Mouse (Mus musculus) left cerebral cortex, adult 11 months (tissue): Measurements from ENCODE around the gene Lgalsl.

Experiments used
- DNase-seq: peaks from one replicate; pipeline ENCODE4 v3.0.0; 2022; ENCODE audit warnings: low spot score

Gene Lgalsl

DNA sequence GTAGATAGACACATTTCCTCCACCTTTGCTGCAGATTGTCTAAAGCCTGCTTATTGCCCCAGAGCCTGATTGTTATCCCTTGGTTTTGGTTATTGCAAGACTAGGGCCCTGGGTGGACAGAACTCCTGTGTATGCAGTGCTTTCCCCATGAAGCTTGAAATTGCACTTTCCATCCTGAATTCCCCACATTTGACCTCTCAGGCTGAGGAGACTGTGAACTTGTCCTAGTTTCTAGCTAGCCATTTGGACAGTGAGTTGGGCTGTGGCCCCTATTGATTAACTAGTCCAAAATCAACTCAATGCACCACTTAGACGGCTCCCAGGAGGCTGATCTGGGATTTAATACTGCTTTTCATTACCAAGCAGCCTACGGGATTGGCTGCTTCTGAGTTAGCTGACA, 6.9 kb downstream of the Lgalsl start:
- DNase-seq = no peak

DNA sequence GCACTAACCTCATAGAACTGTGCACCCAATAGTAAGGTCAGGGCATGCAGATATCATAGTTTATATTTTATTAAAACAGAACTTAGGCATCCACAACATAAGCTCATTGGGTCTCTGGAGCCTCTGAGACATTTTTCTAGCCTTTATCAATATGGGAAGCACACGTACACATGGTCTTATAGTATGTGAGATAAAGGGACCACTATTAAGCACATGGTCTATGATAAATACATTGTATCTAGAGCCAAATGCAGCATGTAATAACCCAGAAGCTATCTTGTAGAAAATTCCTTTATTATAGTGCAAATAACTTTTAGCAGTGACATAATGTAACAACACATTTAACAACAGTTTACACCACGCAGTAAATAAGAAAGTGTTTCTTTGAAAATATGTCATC, 7.6 kb downstream of the Lgalsl start:
- DNase-seq = no peak

DNA sequence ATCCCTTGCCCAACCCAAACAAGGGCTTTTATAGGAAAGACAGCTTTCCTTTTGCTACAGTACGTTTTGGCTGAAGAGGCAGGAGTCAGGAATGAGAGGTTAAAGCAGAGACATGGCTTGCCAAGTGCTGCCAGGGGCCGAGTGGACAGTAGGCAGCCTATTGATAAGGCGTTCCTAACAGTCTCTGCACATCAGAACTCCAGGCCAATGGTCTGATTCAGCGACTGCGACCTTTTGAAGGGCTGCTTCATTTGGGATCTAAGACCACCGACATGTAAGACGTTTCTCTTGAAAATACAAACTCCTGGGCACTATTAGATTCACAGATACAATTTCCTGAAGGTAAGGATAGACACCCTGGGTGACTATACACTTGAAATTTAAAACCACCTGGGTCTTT, 9.5 kb downstream of the Lgalsl start:
- DNase-seq = no peak

DNA sequence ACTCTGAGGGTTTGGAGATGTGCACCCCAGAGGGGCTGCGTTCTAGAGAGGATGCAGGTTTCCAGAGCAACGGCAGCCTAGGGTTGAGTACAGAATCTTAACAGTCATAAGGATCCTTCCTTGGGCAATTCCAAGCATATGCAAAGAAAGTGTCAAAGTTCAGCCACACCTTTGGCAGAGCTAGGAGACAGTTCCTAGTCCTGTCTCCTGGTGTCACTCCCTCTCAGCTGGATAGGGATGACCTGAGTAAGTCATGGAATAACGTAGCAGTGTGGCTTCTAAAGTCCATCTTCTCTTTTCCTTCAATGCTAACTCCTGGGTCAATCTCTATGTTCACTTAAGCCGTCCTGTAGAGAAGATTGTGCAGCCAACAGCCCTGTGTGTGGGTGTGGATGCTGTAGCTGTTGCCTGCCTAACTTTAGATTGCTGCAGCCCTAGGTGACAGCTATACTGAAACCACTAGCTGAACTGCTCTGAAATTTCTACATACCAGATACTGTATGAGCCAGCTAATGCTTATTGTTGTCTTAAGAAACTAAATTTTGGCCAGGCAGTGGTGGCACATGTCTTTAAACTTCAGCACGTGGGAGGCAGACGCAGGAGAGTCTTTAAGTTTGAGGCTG, 16.8 kb downstream of the Lgalsl start:
- no peak for DNase-seq

- DNase-seq = no peak
Measured at GRCm38 (mm10) chr11:20812153-20812887, 18.5 kb downstream of the Lgalsl start.

- DNase-seq = no peak
Measured at GRCm38 (mm10) chr11:20806659-20807058, 24.2 kb downstream of the Lgalsl start.

DNA sequence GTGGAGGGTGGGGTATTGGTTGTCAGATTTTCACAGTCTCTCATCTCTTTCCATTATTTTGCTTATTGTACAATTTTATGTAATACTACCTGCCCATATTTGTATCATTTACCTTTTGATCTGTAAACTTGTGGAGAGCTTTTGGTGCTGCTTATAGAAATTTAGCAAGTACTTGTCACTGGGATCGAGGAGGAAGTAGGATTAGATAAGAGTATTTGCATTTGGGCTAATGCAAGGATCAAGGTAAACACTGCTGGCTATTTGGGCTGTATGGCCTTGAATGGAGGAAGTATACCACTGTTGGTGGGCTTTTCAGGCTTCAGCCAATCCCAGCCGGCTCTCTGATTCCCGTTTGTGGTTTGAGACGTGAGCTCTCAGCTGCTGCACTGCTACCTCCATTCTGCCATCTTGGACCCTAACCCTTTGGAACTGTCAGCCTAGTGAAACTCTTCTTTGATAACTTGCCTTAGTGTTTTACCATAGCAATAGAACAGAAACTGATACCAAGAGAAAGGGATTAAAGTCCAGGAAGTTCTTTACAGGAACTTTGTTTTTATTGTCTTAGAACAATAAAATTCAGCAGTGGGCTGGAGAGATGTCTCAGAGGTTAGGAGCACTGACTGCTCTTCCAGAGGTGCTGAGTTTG, 25.1 kb downstream of the Lgalsl start:
- no peak for DNase-seq

- DNase-seq = no peak
Measured at GRCm38 (mm10) chr11:20804416-20804815, 26.4 kb downstream of the Lgalsl start.

- no peak for DNase-seq
Measured at GRCm38 (mm10) chr11:20800277-20801092, 30.4 kb downstream of the Lgalsl start.

- no peak for DNase-seq
Measured at GRCm38 (mm10) chr11:20797841-20798240, 33.0 kb downstream of the Lgalsl start.

GRCm38 (mm10) chr11:20795466-20795865, 35.4 kb downstream of the Lgalsl start:
- DNase-seq = no peak

- DNase-seq = no peak
Measured at GRCm38 (mm10) chr11:20794913-20795254, 36.0 kb downstream of the Lgalsl start.

DNA sequence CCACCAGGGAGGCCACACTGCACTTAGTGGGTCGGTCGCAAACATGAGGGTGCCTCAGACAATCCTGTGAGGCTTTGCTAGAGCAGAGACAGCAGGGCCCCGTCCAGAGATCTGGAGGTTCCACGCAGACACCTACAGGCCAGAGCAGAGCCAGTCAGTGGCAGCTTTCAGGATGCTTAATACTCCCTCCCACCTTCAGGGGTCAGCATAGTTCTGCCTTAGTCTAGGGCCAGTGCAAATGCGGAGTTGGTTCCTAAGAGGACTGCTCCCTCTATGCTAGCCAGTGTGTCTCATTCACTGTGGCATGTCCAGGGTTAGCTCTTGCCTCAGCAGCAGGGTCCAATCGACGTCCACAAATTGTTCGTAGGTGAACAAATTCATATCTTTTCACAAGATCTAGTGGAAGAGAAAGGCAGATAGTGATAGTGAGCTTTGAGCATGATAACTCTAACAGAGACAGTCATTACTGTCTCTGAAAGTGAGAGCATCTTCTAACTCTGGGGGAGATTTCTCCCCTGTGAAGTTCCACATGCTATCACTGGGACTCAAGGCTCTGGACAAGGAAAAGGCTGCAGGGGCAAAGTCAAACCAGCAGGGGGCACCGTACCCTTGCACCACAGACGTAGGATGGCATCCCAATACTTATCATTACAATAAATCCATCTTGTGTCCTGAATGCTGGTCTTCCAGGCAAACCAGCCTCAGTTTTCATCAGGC, 36.5 kb downstream of the Lgalsl start:
- peak; percentile 75 for DNase-seq

- DNase-seq = no peak
Measured at GRCm38 (mm10) chr11:20793676-20794075, 37.2 kb downstream of the Lgalsl start.

- no peak for DNase-seq
Measured at GRCm38 (mm10) chr11:20792667-20793066, 38.2 kb downstream of the Lgalsl start.

DNA sequence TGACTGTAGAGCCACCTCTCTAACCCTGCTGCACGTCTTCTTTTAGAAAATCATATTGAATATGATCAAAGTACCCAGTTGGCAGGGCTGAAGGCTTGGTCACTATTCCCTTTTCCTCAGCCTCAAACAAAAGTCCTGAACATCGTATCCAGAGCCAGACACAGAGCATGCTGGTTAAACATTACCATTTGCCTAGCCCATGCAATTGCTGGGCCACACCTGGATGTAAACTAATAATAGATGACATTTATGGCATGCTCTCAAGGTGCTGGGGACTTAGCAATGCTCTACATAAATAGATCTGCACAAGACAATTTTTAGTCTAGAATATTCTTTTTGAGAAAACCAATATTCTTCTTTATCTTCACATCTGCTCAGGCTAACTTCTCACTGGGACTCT, 39.5 kb downstream of the Lgalsl start:
- no peak for DNase-seq

DNA sequence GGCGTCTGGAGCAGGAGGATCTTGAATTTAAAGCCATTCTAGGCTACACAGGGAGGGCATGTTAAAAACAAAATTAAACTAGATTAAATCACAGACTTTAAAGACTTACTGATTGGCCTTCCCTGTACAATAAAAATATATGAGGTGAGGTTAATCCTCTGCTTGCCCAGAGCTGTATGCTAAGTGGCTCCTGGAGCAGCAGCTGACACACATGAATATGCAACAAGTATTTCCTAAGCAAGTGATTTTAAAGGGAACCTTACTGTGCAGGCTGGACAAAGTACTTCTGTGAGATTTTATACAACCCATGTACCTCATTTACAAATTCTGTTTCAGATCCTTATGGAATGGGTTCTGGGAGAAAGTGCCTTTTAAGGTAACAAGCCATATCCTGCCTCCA, 41.8 kb downstream of the Lgalsl start:
- DNase-seq = no peak

DNA sequence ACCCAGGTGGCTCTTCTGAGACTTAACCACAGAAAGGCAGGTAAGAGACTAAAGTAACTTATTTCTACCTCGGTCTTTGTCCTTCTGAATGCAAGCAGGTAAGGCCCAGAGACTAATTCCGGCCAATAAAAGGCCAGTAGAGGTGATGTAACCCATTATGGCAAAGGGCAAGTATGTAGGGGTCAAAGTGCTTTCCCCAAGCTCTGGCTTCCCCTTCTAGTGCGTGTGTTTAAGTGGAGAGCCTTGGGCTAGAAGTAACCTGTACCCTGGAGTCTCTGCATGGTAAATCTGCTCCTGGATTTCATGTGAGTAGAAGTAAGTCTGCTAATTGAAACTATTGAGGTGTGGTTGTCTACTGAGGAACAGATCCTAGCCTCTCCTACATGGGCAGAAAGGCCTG, 42.8 kb downstream of the Lgalsl start:
- DNase-seq = no peak

DNA sequence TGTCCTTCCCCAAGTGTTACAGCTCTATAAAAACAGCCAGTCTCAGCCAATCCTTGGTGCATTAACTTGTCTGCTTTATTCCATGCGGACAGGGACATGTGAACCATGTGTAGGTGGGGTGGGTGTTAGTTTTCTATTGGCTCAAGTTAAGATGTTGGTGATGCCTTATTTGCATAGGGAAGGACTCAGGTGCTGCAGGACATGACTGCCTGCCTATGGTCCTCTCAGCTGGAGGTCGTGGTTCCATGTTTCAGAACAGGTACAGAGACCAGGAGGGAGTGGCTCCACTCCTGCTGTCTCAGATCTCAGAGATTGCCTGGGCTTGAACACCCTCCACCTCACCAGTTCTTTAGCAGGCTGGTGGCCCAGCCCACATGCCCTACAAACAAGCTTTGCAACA, 44.7 kb downstream of the Lgalsl start:
- no peak for DNase-seq

- DNase-seq = no peak
Measured at GRCm38 (mm10) chr11:20785186-20785585, 45.7 kb downstream of the Lgalsl start.

- DNase-seq = no peak
Measured at GRCm38 (mm10) chr11:20784776-20785175, 46.1 kb downstream of the Lgalsl start.

- DNase-seq = no peak
Measured at GRCm38 (mm10) chr11:20783467-20783866, 47.4 kb downstream of the Lgalsl start.
